Mouse (Mus musculus): Measurements from ENCODE around the gene Afg3l1. TPM values are rescaled to one million over a fixed set of nuclear protein-coding genes. Genes with fewer than 3 reads are reported as not detected.
"Not testable (repeated sequence)": the region's sequence is repeated elsewhere in the genome, so short reads cannot be mapped to it uniquely, and the experiment has no call there.

Afg3l1 gene
- polyA plus RNA-seq, 1 experiment from 2014 or later = 37.0 TPM

- not testable (repeated sequence) for DNase-seq; H3K4me3 ChIP-seq (replicated peaks; ENCODE audit: low read depth, low read length); H3K9ac ChIP-seq (replicated peaks; ENCODE audit: low read length); H3K4me1 ChIP-seq (ENCODE audit: control insufficient read depth, insufficient read depth, low read length); H3K9me3 ChIP-seq (ENCODE audit: control insufficient read depth, low read length); H3K4me2 ChIP-seq (ENCODE audit: low read length); H3K27ac ChIP-seq (replicated peaks; ENCODE audit: low read depth, low read length); H3K27me3 ChIP-seq (ENCODE audit: control insufficient read depth, insufficient read depth, low read length); ATAC-seq (ENCODE audit: low FRiP score, low TSS enrichment)
- WGBS = 80% methylated on average over 6 of the region's 14 CpGs
- H3K36me3 ChIP-seq (ENCODE audit: control insufficient read depth, insufficient read depth, low read length) = peaks cover 42% of the 10 kb centered on the region
Measured at GRCm38 (mm10) chr8:123537641-123538040, 59.9 kb downstream of the Afg3l1 start.

Other genes starting within 250 kb of the Afg3l1 start
- gene Spata2l, start 241.7 kb upstream of the Afg3l1 start, polyA plus RNA-seq (2014; fragmentation: Nextera tagmentation; extraction: Ambion mirVana) = 4.4 and 5.1 TPM in 2 replicates
- gene Zfp276, start 223.7 kb upstream of the Afg3l1 start, polyA plus RNA-seq (2014; fragmentation: Nextera tagmentation; extraction: Ambion mirVana) = 20.0 and 22.2 TPM in 2 replicates
- gene Vps9d1, start 223.6 kb upstream of the Afg3l1 start, polyA plus RNA-seq (2014; fragmentation: Nextera tagmentation; extraction: Ambion mirVana) = 54.0 and 59.0 TPM in 2 replicates
- gene Fanca, start 159.3 kb upstream of the Afg3l1 start, polyA plus RNA-seq (2014; fragmentation: Nextera tagmentation; extraction: Ambion mirVana) = 8.0 and 9.2 TPM in 2 replicates
- gene Spire2, start 145.2 kb upstream of the Afg3l1 start, polyA plus RNA-seq (2014; fragmentation: Nextera tagmentation; extraction: Ambion mirVana) = 32.8 and 36.0 TPM in 2 replicates
- 254 and 294 TPM in 2 replicates for gene Tcf25, start 104.2 kb upstream of the Afg3l1 start, polyA plus RNA-seq (2014; fragmentation: Nextera tagmentation; extraction: Ambion mirVana)
- 0.24 and 0.28 TPM in 2 replicates for gene Mc1r, start 70.8 kb upstream of the Afg3l1 start, polyA plus RNA-seq (2014; fragmentation: Nextera tagmentation; extraction: Ambion mirVana)
- gene Tubb3, start 66.5 kb upstream of the Afg3l1 start, polyA plus RNA-seq (2014; fragmentation: Nextera tagmentation; extraction: Ambion mirVana) = 2,028 and 2,035 TPM in 2 replicates
- gene Def8, start 54.4 kb upstream of the Afg3l1 start, polyA plus RNA-seq (2014; fragmentation: Nextera tagmentation; extraction: Ambion mirVana) = 42.0 and 48.2 TPM in 2 replicates
- 103 and 116 TPM in 2 replicates for gene Dbndd1, start 37.6 kb downstream of the Afg3l1 start, polyA plus RNA-seq (2014; fragmentation: Nextera tagmentation; extraction: Ambion mirVana)
- 38.6 and 41.9 TPM in 2 replicates for gene Gas8, start 40.9 kb downstream of the Afg3l1 start, polyA plus RNA-seq (2014; fragmentation: Nextera tagmentation; extraction: Ambion mirVana)
- 10.0 and 12.9 TPM in 2 replicates for gene Rhou, start 176.0 kb downstream of the Afg3l1 start, polyA plus RNA-seq (2014; fragmentation: Nextera tagmentation; extraction: Ambion mirVana)

Measured in midbrain, embryonic 14.5 days (tissue).